Mouse (Mus musculus): ENCODE measurements around the gene Dnajc17. TPM values are rescaled to one million over a fixed set of nuclear protein-coding genes. Genes with fewer than 3 reads are reported as not detected.

The Dnajc17 gene
- total RNA-seq, 2 experiments from 2014 or later, result 17.4 to 17.6 TPM

DNA sequence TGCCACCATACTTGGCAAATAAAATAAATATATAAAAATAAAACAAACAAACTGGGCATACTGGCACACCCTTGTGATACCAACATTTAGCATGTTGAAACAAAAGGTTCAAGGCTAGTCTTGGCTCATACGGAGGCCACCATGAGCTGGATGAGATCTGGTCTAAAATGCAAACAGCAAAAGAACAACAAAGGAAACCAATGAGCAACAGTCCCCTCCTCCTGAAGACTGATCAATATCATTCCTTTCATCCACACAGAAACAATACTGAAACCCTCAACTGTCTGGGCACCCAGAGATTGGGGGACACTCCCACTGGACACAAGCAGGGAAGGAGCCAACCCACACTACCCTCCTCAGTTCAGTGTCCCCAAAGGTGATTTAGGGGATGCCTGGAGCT is 11.1 kb downstream of the Dnajc17 start:
- no peak for DNase-seq

DNA sequence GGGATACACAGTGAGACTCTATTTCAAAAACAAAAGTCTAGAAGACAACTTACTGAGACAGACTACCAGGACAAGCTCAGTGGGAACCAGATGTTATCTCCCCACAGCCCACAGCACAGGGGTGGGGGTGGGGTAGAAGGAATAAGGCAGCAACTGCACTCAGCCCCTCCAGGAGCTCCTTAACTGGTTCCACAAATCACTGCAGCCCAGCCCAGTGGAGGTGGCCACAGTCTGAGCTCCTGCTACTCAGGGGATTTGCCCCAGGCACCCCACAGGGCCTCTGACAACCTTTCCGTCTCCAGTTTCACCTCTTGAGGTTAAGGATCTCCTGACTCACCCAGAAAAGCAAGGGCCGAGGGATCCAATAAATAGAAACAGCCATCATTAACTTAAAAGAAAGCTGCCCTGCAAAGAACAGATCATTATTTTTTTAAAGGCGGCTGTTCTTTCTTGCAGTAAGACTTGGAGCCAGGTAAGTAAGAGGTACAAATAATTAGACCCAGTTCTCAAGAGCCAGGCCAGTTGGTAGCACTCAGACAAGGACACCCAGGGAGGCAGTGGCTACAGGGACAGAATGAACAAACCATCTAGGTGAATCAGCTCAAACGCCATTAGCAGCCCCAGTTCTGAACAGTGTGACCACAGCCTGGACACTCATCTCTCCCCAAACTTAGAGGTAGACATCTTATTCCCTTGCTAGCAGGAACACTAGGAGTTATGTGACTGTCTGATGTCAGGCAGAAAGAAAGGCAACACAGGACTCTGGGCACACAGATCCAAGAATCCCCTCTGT is 12.1 kb downstream of the Dnajc17 start:
- DNase-seq, result no peak

DNA sequence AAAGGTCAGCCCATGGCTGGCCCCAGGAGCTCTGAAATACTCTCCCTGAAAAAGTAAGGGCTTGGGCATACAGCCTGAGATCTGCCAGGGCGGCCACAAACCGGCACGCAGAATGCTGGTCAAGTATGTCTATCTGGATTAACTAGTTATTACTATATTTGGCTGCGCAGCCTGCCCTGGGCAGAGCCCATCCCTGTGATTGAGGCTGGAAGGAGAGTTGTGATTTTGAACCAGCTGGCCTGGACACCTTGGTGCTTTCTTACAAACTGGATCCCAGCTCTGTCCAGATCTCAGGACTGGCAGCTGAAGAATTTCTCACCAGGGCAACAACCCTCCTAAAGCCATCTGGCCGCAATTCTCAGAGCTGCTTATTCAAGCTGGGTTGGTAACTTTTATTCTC is 14.5 kb downstream of the Dnajc17 start:
- no peak for DNase-seq

DNA sequence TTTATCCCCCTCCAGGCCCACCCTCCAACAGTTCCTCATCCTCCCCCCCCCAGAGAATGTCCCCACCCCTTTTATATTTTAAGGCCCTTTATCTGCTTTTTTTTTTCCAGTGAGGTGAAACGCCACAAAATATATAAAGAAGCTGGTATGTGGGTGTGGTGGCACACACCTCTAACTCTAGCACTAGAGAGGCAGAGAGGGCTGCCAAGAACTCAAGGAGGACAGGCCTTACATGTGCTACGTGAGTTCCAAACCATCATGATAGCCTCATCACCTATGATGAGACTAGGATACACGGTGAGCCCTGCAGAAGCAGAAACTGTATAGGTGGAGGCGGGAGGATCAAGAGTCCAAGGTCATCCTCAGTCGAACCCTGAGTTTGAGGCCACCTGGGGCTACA is 17.6 kb downstream of the Dnajc17 start:
- DNase-seq, result no peak

DNA sequence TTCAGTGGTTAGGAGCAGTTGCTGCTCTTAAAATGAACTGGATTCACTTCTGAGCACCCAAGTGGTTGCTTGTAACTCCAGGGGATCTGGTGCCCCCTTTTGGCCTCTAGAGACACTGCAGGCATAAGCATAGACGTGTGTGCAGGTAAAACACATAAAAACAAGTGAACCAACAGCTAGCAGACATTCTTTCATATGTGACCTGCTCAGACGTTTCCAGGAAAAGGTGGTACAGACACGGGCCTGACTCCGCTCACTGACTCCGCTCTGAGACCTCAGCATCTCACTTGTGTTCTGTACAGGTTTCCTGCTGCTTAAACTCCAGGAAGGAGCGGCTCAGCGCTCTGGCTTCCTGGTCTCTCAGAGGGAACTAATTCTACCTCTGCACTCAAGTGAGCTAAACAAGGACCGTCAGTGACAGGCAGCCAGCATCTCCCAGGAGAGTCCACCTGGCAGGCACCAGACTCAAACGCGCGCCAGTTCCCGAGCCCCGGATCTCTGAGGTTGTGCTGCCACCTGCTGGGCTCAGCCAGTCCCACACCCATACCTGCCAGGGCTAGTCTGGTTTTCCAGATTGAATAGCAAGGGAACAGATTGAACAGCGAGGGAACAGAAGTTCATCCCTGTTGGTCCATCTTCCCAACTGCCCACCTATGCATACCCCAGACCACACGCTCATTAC is 19.4 kb downstream of the Dnajc17 start:
- DNase-seq, result peak; percentile 80 to 81

DNA sequence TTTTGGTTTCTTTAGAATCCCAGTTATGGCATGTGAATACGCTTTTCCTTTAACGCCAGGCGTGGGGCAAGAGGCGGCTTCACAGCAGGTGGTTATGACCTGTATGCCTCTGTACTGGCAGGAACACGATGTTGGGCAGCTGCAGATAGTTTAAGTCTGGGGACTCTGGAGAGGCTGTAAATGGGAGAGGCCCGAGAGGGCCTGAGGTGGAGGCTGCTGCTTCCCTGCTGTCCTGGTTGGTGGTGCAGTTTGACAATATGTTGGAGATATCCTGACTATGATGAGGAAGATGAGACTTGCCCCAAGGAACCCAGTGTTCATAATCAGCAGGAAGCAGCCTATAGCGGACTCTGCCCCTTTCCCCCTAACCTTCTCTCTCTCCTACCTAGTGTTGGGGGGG is 25.7 kb downstream of the Dnajc17 start:
- no peak for DNase-seq

DNA sequence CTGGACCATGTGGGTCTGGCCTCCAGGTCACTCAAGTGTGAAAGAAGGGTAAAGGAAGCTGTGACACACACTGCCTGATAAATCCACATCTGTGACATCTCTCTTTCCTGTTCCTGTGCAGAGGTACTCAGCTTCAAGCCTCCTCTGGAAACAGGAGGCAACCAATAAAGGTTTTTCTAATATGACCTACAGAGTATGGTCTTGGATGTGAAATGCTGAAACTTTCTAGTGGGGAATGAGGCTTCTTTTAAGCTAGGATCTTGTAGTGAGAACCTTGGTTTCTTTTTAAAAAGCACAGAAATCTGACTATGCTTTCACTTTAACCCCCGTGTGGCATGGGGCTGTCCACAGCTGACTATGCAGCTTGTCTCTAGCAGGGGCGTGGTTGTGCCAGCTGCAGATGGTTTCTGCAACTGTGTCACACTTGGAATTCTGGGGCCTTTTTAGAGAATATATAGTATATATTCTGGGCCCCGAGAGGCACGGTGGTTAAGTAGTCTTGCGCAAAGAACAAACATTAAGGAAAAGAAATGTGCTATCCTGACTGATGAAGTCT is 31.1 kb downstream of the Dnajc17 start:
- DNase-seq, result no peak

DNA sequence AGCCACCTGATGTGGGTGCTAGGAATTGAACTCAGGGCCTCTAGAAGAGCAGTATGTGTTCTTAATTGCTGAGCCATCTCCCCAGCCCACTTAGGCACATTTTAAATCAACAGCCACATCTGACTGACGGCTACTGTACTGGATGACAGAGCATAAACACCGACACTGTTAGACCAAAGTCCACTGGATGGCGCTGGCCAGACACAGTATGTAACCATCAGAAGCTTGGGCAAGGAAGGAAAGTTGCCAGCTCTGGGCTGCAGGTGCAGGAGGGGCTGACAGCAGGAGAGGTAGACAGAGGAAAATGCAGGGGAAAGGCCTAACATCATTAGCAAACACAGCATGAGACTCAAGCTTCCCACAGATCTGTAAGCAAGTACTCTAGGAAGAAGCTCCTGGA is 31.8 kb downstream of the Dnajc17 start:
- DNase-seq, result no peak

DNA sequence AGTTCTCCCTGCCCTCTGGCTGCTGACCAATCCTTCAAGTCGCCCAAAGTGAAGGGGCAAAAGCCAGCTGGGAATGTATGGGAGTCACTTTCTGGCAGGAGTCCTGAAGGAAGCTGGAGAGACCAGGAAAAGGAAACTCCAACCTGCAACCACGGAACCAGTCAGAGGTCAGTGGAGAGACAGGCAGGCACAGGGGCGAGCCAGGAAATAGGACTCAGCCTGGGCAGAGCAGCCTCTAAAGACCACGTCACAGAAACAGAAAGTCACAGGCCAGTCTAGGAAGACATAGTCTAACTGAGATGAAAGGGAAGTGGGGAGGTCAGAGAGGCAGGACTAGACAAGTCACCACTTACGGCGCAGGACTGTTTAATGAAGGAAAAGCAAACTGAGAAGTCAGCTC is 33.0 kb downstream of the Dnajc17 start:
- DNase-seq, result no peak

DNA sequence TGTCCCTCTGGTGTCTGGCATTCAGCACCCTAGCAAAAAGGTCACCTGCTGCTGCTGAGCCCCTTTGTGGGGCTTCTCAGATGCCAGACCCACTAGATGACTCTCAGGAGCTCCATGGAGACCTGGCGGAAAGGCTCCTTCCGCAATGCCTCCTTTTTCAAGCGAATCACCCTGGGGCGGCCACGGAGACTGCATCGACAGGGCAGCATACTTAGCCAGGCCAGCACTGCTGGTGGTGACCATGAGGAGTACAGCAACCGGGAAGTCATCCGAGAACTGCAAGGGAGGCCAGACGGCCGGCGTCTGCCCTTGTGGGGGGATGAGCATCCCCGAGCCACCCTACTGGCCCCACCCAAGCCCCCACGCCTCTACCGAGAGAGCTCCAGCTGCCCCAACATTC is 33.7 kb downstream of the Dnajc17 start:
- no peak for DNase-seq

DNA sequence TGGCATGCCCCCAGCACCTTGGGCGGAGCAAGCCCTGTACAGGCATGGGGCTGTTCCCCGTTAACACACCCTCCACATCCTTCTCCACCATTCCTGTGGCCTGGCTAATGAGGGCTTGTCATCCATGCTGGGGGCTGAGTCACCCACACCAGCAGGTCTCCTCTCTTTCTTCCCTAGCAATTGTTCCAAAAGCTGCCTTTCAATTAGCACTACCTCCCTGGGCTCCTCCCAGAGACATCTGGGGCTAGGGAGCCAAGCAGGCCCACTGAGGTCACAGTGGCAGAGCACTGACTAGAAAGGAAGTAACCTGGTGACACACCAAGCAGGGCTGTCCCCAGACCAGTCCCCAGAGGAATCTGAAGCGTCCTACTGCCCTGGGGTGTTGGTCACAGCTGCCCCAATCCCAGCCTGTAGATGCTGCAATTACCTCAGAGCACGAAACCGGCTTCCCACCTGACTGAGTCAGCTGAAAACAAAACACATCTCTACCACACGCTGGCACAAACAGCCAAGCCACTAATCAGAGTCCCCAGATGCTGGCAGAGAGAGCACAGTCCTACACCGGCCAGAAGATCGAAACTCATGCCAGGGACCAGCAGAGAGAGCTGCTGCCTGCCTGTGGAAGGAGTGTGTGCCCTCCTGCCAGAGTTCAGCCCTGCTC is 34.5 kb downstream of the Dnajc17 start, which contains the start of gene Gm14137:
TSS of gene Gm14137 (plus strand) at position 519 of the 661 bp plus-strand sequence.
- no peak for DNase-seq

DNA sequence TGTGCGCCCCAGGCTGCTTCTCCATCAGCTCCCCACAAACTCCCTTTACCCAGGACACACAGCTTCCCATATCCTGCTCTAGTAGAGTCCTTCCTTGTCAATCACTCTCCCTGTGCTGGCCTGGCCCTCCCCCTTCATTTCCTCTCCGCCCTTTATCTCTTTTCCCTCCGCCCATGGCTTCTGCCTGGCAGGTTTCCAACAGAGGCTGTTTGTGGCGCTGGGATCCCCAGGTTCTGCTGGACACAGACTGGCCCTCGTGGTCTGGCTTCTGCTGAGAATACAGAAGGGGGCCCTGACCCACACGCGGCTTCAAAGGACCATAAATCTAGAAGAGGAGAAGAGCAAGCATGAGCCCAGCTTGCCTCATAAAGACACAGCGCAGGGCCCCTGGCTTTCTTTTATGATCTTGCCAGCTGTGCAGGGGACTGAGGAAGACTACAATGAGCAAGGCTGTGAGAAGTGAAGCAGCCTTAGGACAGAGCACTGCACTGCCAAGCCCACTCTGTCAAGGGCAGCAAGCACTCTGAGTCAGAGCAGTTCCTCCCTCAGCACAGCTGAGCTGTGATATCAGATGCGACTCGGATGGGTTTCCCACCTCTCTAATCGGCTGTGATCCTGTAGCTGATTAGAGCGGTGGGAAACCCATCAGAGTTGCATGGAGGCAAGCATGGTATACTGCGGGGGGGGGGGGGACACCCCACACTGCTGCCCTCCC is 35.6 kb downstream of the Dnajc17 start:
- peak in 1 of 2 experiments; percentile 9 for DNase-seq

DNA sequence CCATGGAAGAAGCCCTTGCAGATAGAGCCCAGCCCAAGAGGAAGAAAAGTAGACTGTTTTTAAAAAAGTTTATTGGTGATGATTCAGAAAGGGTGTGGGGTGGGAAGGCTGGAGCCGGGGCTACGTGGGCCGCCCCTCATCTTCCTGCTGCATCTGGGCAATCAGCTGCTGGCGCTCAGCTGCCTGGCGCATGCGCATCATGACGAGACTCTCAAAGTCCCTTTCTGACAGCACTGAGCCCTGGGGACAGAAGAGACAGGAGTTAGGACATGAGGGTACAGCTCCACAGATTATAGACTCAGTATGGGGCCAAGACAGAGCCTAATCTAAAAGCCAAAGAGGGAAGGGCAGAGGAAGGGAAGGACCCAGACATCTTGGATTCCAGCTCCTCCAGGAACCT is 36.1 kb downstream of the Dnajc17 start:
- no peak for DNase-seq

DNA sequence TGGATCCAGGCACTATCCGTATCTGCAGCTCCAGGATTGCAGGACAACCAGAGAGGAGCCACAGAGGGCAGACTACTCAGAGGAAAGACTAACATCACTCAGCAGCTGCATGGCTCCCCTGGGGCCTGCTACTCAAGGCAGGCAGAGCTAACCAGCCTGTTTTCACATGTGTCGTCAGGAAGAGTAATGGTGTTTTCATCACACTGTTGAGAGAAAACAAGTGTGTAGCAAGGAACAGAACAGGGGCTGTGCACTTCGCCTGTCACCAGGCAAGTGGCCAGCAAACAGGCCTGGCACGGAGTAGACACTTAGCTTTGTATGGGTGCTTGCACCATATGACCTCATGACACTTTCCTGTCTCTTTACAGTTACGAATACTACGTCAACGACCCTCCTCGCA is 37.0 kb downstream of the Dnajc17 start:
- no peak for DNase-seq

DNA sequence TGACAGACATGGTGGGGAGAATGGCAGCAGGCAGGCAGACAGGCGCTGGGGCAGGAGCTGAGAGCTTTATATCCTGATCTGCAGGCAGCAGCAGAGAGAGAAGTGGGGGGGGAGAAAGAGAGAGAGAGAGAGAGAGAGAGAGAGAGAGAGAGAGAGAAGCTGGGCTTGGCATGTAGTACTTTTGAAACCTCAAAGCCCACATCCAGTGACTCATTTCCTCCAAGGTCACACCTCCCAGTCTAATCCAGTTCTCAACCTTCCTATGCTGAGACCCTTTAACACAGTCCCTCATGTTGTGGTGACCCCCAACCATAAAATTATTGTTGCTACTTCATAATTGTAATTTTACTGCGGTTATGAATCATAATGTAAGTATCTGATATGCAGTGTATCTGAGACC is 38.3 kb downstream of the Dnajc17 start:
- no peak for DNase-seq

DNA sequence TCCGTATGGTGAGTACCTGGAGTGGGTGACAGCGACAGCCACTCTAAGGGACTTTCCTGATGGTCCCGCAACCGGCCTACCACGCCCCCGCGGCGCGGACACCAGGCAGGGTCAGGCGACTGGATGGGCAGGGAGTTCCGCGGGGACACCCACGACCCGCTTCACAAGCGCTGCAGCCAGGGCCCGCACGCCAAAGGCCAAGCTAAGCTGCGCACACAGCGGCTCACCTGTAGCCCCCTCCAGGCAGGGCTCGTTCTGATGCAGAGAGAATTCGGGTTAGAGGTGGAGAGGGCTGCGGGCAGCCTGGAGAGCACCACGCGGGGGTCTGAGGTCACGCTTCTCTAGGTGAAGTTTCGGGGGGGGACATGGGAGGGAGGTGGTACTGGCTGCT is 40.7 kb downstream of the Dnajc17 start:
- DNase-seq, result no peak

DNA sequence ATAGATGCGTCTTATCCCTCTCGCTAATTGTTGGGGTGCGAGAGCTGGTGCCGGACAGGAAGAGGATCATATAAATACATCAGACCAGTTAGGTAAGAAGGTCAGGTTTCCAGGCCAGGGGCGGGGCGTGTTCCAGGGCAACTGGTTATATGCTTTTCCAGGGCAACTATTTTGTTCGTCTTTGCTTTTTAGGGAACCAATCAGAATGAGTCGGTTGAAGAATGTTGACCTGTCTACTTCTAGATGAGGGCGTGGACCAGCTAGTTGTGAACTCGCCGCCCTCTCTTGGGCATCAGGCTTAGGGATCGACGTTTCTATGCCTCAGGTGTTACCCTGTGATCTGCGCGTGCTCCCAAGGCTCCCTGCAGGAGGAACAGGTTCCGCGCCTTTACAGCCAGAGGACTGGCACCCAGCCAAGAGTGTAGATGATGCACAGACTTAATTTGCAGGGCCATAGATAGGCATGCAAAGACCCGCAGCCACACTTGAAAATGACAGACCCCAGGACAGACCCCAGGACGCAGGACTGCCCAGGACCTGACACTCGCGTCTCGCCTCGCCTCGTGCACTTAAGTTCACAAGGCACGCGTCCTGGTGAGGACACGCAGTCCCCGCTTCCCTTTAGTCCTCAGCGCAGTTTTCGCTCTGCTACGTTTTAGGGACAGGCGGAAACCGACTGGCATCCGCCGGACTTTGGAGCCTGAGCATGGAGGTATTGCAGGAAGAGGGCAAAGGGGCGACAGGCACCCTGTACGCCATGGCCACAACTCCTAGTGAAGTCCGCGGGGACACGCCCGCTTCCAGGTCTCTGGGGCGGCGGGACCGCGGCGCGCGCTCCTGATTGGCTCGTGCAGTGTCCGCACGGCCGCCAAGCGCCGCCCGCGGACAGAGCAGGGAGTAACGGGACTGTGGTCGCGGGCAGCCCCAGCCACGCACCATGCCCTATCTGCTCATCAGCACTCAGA is 41.4 kb downstream of the Dnajc17 start, which contains the start of gene Gchfr:
TSS of gene Gchfr (plus strand) at position 873 of the 965 bp plus-strand sequence.
- peak in 1 of 2 experiments; percentile 16 for DNase-seq

DNA sequence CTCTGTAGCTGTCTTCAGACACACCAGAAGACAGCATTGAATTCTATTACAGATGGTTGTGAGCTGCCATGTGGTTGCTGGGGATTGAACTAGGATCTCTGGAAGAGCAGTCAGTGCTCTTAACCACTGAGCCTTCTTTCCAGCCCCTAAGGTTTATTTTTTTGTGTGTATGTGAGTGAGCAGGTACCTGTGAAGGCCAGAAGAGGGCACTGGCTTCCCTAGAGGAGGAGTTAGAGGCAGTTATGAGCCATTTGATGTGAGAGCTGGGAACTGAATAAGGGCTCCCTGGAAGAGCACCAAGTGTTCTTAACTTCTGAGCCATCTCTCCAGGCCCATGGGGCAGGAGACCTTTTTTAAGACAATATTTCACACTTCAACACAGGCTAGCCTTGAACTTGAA is 43.2 kb downstream of the Dnajc17 start:
- no peak for DNase-seq

DNA sequence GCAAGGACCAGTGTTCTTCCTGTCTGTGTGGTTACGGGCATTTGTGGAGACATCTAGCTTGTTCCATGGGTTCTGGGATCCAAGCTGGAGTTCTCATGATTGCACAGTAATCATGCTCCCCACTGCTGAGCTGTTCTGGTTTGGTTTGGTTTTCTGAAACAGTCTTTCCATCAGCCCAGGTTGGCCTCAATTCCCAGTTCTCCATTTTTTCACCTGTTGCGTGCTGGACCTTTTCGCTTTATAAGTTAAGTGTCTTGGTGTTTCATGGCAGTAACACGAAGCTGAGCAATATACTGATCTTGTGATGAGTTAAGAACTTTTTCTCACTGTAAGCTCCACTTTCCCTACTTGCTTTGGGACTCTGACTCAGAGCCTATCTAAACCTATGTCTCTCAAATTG is 44.6 kb downstream of the Dnajc17 start:
- DNase-seq, result no peak

DNA sequence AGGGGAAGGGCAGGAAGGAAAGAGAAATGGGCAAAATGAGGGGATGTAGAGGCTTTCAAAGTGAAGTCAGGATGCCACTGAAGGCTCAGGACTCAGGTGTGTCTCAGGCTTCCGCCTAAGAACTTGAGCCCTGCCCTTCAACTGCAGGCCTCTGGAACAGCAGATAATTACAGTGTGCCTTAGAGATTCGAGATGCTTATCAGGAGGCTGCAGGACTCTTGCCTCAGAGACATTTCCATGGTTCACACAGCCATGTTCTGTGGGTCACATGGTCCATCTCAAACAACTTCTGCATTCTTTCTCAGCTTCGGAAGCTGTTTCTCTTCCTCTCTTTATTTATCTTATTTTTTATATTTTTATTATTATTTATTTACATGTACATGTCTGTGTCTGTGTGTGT is 45.5 kb downstream of the Dnajc17 start:
- no peak for DNase-seq

DNA sequence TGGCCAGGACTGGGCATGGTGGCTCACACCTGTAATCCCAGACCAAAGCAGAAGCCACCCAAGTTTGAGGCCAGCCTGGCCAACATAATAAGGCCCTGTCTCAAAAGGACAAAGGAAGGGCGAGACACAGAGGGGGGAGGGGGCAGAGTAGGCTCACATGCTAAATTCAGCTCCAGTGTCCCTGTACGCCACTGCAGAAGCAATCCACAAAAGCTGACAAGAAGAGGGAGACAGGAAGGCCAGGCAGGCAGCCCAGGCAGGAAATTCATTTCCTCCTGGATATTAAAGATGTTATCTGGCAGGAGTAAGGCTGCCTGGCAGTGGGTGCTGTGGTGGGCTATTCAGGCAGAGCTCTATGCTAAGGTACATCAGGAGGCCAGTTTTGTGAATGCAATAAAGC is 47.3 kb downstream of the Dnajc17 start:
- no peak for DNase-seq

Measured in layer of hippocampus, postnatal 36 days (tissue).